Mouse (Mus musculus) liver, postnatal 0 days (tissue): ENCODE measurements around the gene Larp4b. TPM values are rescaled to one million over a fixed set of nuclear protein-coding genes. Genes with fewer than 3 reads are reported as not detected.

Experiments used
- ATAC-seq: fragments of 200-750 bp; cut with Nextera tagmentation; 2 replicates; pipeline ENCODE4 v1.8.0; 2017; ENCODE audit warnings: mild to moderate bottlenecking, moderate library complexity
- DNase-seq: peaks from one replicate; pipeline ENCODE4 v3.0.0-alpha.2; 2016
- H3K27ac ChIP-seq: fragments of 300-500 bp; sonication (generic); 2 replicates; pipeline ENCODE4 v1.5.1; 2014; ENCODE audit warnings: antibody characterized with exemption, moderate library complexity, mild to moderate bottlenecking, low read depth
- H3K27me3 ChIP-seq: fragments of 300-500 bp; sonication (generic); 2 replicates; pipeline ENCODE4 v1.6.1; 2014; ENCODE audit warnings: low read length, control low read depth, mixed read lengths; ENCODE audit not compliant: insufficient read depth
- H3K36me3 ChIP-seq: fragments of 300-500 bp; sonication (generic); replicated peaks from 2 replicates; pipeline ENCODE4 v1.6.1; 2014; ENCODE audit warnings: mild to moderate bottlenecking, control low read depth, low read length, moderate library complexity, mixed read lengths; ENCODE audit not compliant: insufficient read depth
- H3K4me1 ChIP-seq: fragments of 300-500 bp; sonication (generic); 2 replicates; pipeline ENCODE4 v1.6.1; 2014; ENCODE audit warnings: antibody characterized with exemption, mild to moderate bottlenecking, control low read depth; ENCODE audit not compliant: insufficient read depth
- H3K4me2 ChIP-seq: fragments of 300-500 bp; sonication (generic); 2 replicates; pipeline ENCODE4 v1.6.1; 2014; ENCODE audit warnings: low read depth, mild to moderate bottlenecking, low read length, moderate library complexity, mixed read lengths
- H3K4me3 ChIP-seq: fragments of 300-500 bp; sonication (generic); 2 replicates; pipeline ENCODE4 v1.5.1; 2014; ENCODE audit warnings: low read depth, low read length
- H3K9ac ChIP-seq: fragments of 300-500 bp; sonication (generic); replicated peaks from 2 replicates; pipeline ENCODE4 v1.6.1; 2014; ENCODE audit warnings: mild to moderate bottlenecking, moderate library complexity
- H3K9me3 ChIP-seq: fragments of 300-500 bp; sonication (generic); 2 replicates; pipeline ENCODE4 v1.6.1; 2016; ENCODE audit warnings: mild to moderate bottlenecking, control low read depth, low read length, mixed read lengths
- CTCF ChIP-seq: sonication (generic); IDR thresholded peaks from 2 replicates; pipeline ENCODE4 v1.5.1; 2016; ENCODE audit warnings: antibody characterized with exemption, low read depth
- EP300 ChIP-seq: IDR thresholded peaks from 2 replicates; pipeline ENCODE4 v1.6.1; 2016; ENCODE audit warnings: antibody characterized with exemption, low read depth, mild to moderate bottlenecking
- WGBS: fragments of 180-500 bp; shearing (Covaris S2); extraction: QIAGEN DNeasy Blood & Tissue Kit; methylation state at CpG from one replicate; pipeline ENCODE4 v1.1.7; 2014; ENCODE audit not compliant: insufficient replicate concordance; 5-methylcytosine and 5-hydroxymethylcytosine counted together
- polyA plus RNA-seq: library from polyadenylated mRNA; unstranded; fragments of >200 nt; fragmentation: Nextera tagmentation; extraction: Ambion mirVana; gene quantifications from 2 replicates; pipeline ENCODE4 v1.2.1, GENCODE M21; 2015

The Larp4b gene
- polyA plus RNA-seq, 1 experiment from 2014 or later: 20.3 TPM

GRCm38 (mm10) chr13:9149473-9150217, 56.0 kb downstream of the Larp4b start:
- no peak overlapping the region for H3K4me3 ChIP-seq
- ATAC-seq: 0 out of 2 replicates have a peak, but pooled peaks have one; percentile 35
- TF ChIP-seq EP300: no peak
- no peak for DNase-seq
- WGBS: 67% methylated on average over 7 of the region's 7 CpGs
- no peaks in the 10 kb centered on the region for H3K4me1 ChIP-seq
- H3K27me3 ChIP-seq: no peaks in the 10 kb centered on the region
- no peak overlapping the region for H3K27ac ChIP-seq
- H3K9me3 ChIP-seq: no peaks in the 10 kb centered on the region
- H3K4me2 ChIP-seq: no peak overlapping the region
- H3K36me3 ChIP-seq: peaks cover 72% of the 10 kb centered on the region
- H3K9ac ChIP-seq: no peak overlapping the region

- 88% methylated on average over 6 of the region's 6 CpGs for WGBS
- H3K9ac ChIP-seq: no peak overlapping the region
- H3K9me3 ChIP-seq: no peaks in the 10 kb centered on the region
- TF ChIP-seq CTCF: no peak
- TF ChIP-seq EP300: no peak
- no peak overlapping the region for H3K4me2 ChIP-seq
- no peaks in the 10 kb centered on the region for H3K4me1 ChIP-seq
- DNase-seq (no peak), ATAC-seq (no peak)
- no peak overlapping the region for H3K27ac ChIP-seq
- H3K36me3 ChIP-seq: peaks cover 75% of the 10 kb centered on the region
- H3K4me3 ChIP-seq: no peak overlapping the region
- no peaks in the 10 kb centered on the region for H3K27me3 ChIP-seq
Observed at GRCm38 (mm10) chr13:9151100-9151499, 57.4 kb downstream of the Larp4b start.

GRCm38 (mm10) chr13:9151619-9152018, 57.9 kb downstream of the Larp4b start:
- no peak for DNase-seq
- H3K4me3 ChIP-seq: no peak overlapping the region
- no peak overlapping the region for H3K27ac ChIP-seq
- H3K4me1 ChIP-seq: no peaks in the 10 kb centered on the region
- no peaks in the 10 kb centered on the region for H3K9me3 ChIP-seq
- no peak for ATAC-seq
- H3K27me3 ChIP-seq: no peaks in the 10 kb centered on the region
- H3K36me3 ChIP-seq: peaks cover 74% of the 10 kb centered on the region
- TF ChIP-seq EP300: no peak
- TF ChIP-seq CTCF: no peak
- no peak overlapping the region for H3K9ac ChIP-seq
- WGBS: 93% methylated on average over 4 of the region's 4 CpGs
- H3K4me2 ChIP-seq: no peak overlapping the region

- Histone ChIP-seq H3K36me3 (peaks cover 73% of the 10 kb centered on the region), H3K4me2 (no peak overlapping the region), H3K27me3 (no peaks in the 10 kb centered on the region), H3K4me1 (no peaks in the 10 kb centered on the region), H3K9ac (no peak overlapping the region), H3K9me3 (no peaks in the 10 kb centered on the region), H3K4me3 (no peak overlapping the region), H3K27ac (no peak overlapping the region)
- no peak for DNase-seq
- WGBS: 60% methylated on average over 2 of the region's 2 CpGs
- ATAC-seq: no peak
- TF ChIP-seq EP300 (no peak), CTCF (no peak)
Observed at GRCm38 (mm10) chr13:9152267-9152666, 58.6 kb downstream of the Larp4b start.

GRCm38 (mm10) chr13:9153803-9154202, 60.1 kb downstream of the Larp4b start:
- 58% methylated on average over 9 of the region's 9 CpGs for WGBS
- peaks cover 75% of the 10 kb centered on the region for H3K36me3 ChIP-seq
- no peak for ATAC-seq

GRCm38 (mm10) chr13:9159282-9159681, 65.6 kb downstream of the Larp4b start:
- peak; percentile 54 for ATAC-seq
- H3K36me3 ChIP-seq: peaks cover 84% of the 10 kb centered on the region
- H3K9ac ChIP-seq: no peak overlapping the region
- peak overlapping the region; percentile 17; the same call in 1 of the 2 replicates for H3K27ac ChIP-seq
- 68% methylated on average over 10 of the region's 10 CpGs for WGBS
- no peaks in the 10 kb centered on the region for H3K4me1 ChIP-seq
- no peak overlapping the region for H3K4me3 ChIP-seq
- no peaks in the 10 kb centered on the region for H3K27me3 ChIP-seq
- H3K4me2 ChIP-seq: no peak overlapping the region
- TF ChIP-seq EP300 (no peak), CTCF (no peak)
- DNase-seq: no peak
- no peaks in the 10 kb centered on the region for H3K9me3 ChIP-seq

More at GRCm38 (mm10) chr13:9153803-9154202, 60.1 kb downstream of the Larp4b start:
- DNase-seq: no peak
- no peak overlapping the region for H3K4me2 ChIP-seq
- no peaks in the 10 kb centered on the region for H3K4me1 ChIP-seq
- H3K27ac ChIP-seq: no peak overlapping the region
- no peaks in the 10 kb centered on the region for H3K27me3 ChIP-seq
- no peak overlapping the region for H3K4me3 ChIP-seq
- H3K9me3 ChIP-seq: no peaks in the 10 kb centered on the region
- H3K9ac ChIP-seq: no peak overlapping the region
- TF ChIP-seq CTCF (no peak), EP300 (no peak)
